Mouse (Mus musculus) thymus, postnatal 25 days (tissue): ENCODE results near the gene Aloxe3.

Source experiments
- DNase-seq: peaks from one replicate; pipeline ENCODE4 v3.0.0; 2022

The Aloxe3 gene

GRCm38 (mm10) chr11:69125041-69125851 lies 450 bp upstream of the Aloxe3 start:
- peak; percentile 83 for DNase-seq

GRCm38 (mm10) chr11:69125919-69126705 lies 416 bp downstream of the Aloxe3 start:
- DNase-seq = peak; percentile 17

GRCm38 (mm10) chr11:69126706-69127095 lies 1.0 kb downstream of the Aloxe3 start:
- no peak for DNase-seq

GRCm38 (mm10) chr11:69128426-69129122 lies 2.9 kb downstream of the Aloxe3 start:
- no peak for DNase-seq

- DNase-seq = no peak
These were observed 7.8 kb downstream of the Aloxe3 start for GRCm38 (mm10) chr11:69133566-69133922.

GRCm38 (mm10) chr11:69133923-69134621 lies 8.4 kb downstream of the Aloxe3 start:
- peak; percentile 60 for DNase-seq

GRCm38 (mm10) chr11:69134622-69134968 lies 8.9 kb downstream of the Aloxe3 start:
- DNase-seq = no peak

GRCm38 (mm10) chr11:69135361-69135760 lies 9.7 kb downstream of the Aloxe3 start:
- DNase-seq = no peak

- DNase-seq = no peak
These were observed 21.9 kb downstream of the Aloxe3 start for GRCm38 (mm10) chr11:69147546-69147945.

- no peak for DNase-seq
These were observed 22.8 kb downstream of the Aloxe3 start for GRCm38 (mm10) chr11:69148451-69148960.

- DNase-seq = no peak
These were observed 24.0 kb downstream of the Aloxe3 start for GRCm38 (mm10) chr11:69149728-69150127.

GRCm38 (mm10) chr11:69150444-69150843 lies 24.7 kb downstream of the Aloxe3 start:
- DNase-seq = peak; percentile 80

- no peak for DNase-seq
These were observed 25.3 kb downstream of the Aloxe3 start for GRCm38 (mm10) chr11:69151004-69151403.

- DNase-seq = no peak
These were observed 28.1 kb downstream of the Aloxe3 start for GRCm38 (mm10) chr11:69153831-69154230.

- no peak for DNase-seq
These were observed 29.7 kb downstream of the Aloxe3 start for GRCm38 (mm10) chr11:69155351-69155750.

GRCm38 (mm10) chr11:69156800-69157199 lies 31.1 kb downstream of the Aloxe3 start, which contains the start of gene Alox12b:
Gene Alox12b (plus strand): TSS chr11:69156989.
- no peak for DNase-seq

- DNase-seq = no peak
These were observed 43.6 kb downstream of the Aloxe3 start for GRCm38 (mm10) chr11:69169313-69169712.

- DNase-seq = peak; percentile 45
These were observed 45.9 kb downstream of the Aloxe3 start for GRCm38 (mm10) chr11:69171626-69172025.

GRCm38 (mm10) chr11:69172606-69173005 lies 46.9 kb downstream of the Aloxe3 start:
- DNase-seq = no peak

GRCm38 (mm10) chr11:69174722-69175121 lies 49.0 kb downstream of the Aloxe3 start:
- DNase-seq = no peak

GRCm38 (mm10) chr11:69178525-69178924 lies 52.8 kb downstream of the Aloxe3 start:
- DNase-seq = no peak

GRCm38 (mm10) chr11:69179512-69179911 lies 53.8 kb downstream of the Aloxe3 start:
- no peak for DNase-seq

GRCm38 (mm10) chr11:69180120-69180519 lies 54.4 kb downstream of the Aloxe3 start:
- DNase-seq = no peak
